Mouse (Mus musculus): ENCODE results near the gene Rab23.

- TF ChIP-seq CTCF (IDR thresholded peaks at IDR 0.05; ENCODE audit: insufficient read depth, low read depth, low read length): no peak
- no peak for TF ChIP-seq POLR2A (IDR thresholded peaks at IDR 0.05; ENCODE audit: insufficient read depth, low read depth, low read length)
Measured at GRCm38 (mm10) chr1:33757491-33758041, 37.9 kb downstream of the Rab23 start, which contains the start of gene Bag2.

Data from olfactory bulb, adult 2 months (tissue).